In the genomic region with DNA sequence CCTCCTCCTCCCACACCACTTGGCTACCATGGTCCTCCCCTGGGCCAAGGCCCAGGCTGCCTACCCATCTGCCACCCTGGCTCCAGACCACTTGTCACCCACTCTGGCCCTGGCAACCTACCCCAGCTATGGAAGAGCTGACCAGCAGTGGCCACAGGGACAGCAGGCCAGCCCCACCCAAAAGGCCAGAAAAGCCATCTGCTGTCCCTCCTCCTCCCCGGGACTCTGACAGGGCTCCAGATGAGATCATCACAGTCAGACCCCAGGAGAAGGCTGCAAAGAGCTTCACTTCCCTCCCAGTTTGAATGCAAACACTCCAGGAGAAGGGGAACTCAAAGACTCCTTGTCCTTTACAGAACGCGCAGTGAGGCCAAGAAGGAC, we compare ENCODE assay signal across 8 mouse cellular contexts. TPM values are rescaled to one million over a fixed set of nuclear protein-coding genes. Genes with fewer than 3 reads are reported as not detected.
DNase-seq lines count a peak whose midpoint lies in the region; ATAC-seq and TF ChIP-seq lines count a peak whose summit lies in the region.

No protein-coding gene starts in this region.

- 57% methylated on average over 3 of the region's 3 CpGs for WGBS in forebrain, embryonic 12.5 days
- WGBS in intestine, embryonic 15.5 days: 47% methylated on average over 3 of the region's 3 CpGs
- 32% methylated on average over 3 of the region's 3 CpGs for WGBS in olfactory bulb, adult 2 months

- H3K4me3 ChIP-seq in C2C12 (ENCODE audit: insufficient read depth, poor library complexity, severe bottlenecking): no peak overlapping the region
- H3K4me3 ChIP-seq in forebrain, embryonic 12.5 days (replicated peaks): no peak overlapping the region
- no peak overlapping the region for H3K4me3 ChIP-seq in intestine, embryonic 15.5 days (replicated peaks)
- H3K4me3 ChIP-seq in olfactory bulb, adult 2 months (ENCODE audit: insufficient read depth, low read depth, low read length): no peak overlapping the region

- H3K27ac ChIP-seq in forebrain, embryonic 12.5 days: peak overlapping the region; percentile 50; the same call in 1 of the 2 replicates
- peak overlapping the region; percentile 86 for H3K27ac ChIP-seq in intestine, embryonic 15.5 days
- peak overlapping the region; percentile 24; the same call in 1 of the 2 replicates for H3K27ac ChIP-seq in olfactory bulb, adult 2 months (ENCODE audit: insufficient read depth, low read depth, low read length)

- peak; percentile 51 for DNase-seq in adrenal gland, postnatal 14 days
- DNase-seq in adrenal gland, postnatal 36 days: no peak
- DNase-seq in urinary bladder, postnatal 4 days (ENCODE audit: low spot score in 2 of 2): no peak
- no peak for DNase-seq in adrenal gland, adult 8-10 months

- ATAC-seq in forebrain, embryonic 12.5 days (ENCODE audit: low FRiP score): no peak
- ATAC-seq in intestine, embryonic 15.5 days: no peak

- H3K4me1 ChIP-seq in forebrain, embryonic 12.5 days: peaks cover 87% of the 10 kb centered on the region
- peaks cover 88% of the 10 kb centered on the region for H3K4me1 ChIP-seq in intestine, embryonic 15.5 days (replicated peaks)
- H3K4me1 ChIP-seq in olfactory bulb, adult 2 months (ENCODE audit: control insufficient read depth, insufficient read depth, low read length): peaks cover 79% of the 10 kb centered on the region

- H3K9me3 ChIP-seq in forebrain, embryonic 12.5 days: no peaks in the 10 kb centered on the region
- no peaks in the 10 kb centered on the region for H3K9me3 ChIP-seq in intestine, embryonic 15.5 days

- no peaks in the 10 kb centered on the region for H3K27me3 ChIP-seq in C2C12 (ENCODE audit: control insufficient read depth, insufficient read depth, insufficient read length)
- H3K27me3 ChIP-seq in forebrain, embryonic 12.5 days: no peaks in the 10 kb centered on the region
- no peaks in the 10 kb centered on the region for H3K27me3 ChIP-seq in intestine, embryonic 15.5 days (replicated peaks)

- peak overlapping the region; percentile 38 for H3ac ChIP-seq in C2C12 (ENCODE audit: control insufficient read depth, insufficient read length, low read depth)

- H3K79me2 ChIP-seq in C2C12 (ENCODE audit: control insufficient read depth, insufficient read depth): peaks cover 100% of the 10 kb centered on the region

- peaks cover 69% of the 10 kb centered on the region for H3K79me3 ChIP-seq in C2C12 (ENCODE audit: low read depth)

- peak overlapping the region; percentile 19 for H3K4me2 ChIP-seq in forebrain, embryonic 12.5 days
- H3K4me2 ChIP-seq in intestine, embryonic 15.5 days (replicated peaks): peak overlapping the region; percentile 31

- no peak for TF ChIP-seq CTCF in C2C12 (IDR thresholded peaks at IDR 0.05; ENCODE audit: control insufficient read depth, insufficient read depth, insufficient read length)
- TF ChIP-seq CTCF in olfactory bulb, adult 2 months (IDR thresholded peaks at IDR 0.05; ENCODE audit: insufficient read depth, low read depth, low read length): no peak

- peaks cover 9% of the 10 kb centered on the region for H3K36me3 ChIP-seq in C2C12 (ENCODE audit: control insufficient read depth, insufficient read depth)
- peaks cover 22% of the 10 kb centered on the region for H3K36me3 ChIP-seq in forebrain, embryonic 12.5 days (replicated peaks)
- H3K36me3 ChIP-seq in intestine, embryonic 15.5 days: no peaks in the 10 kb centered on the region

- H3K9ac ChIP-seq in forebrain, embryonic 12.5 days: 0 out of 2 replicates have a peak overlapping the region, but pooled peaks have one; percentile 25
- peak overlapping the region; percentile 8; the same call in 1 of the 2 replicates for H3K9ac ChIP-seq in intestine, embryonic 15.5 days

- no peak for TF ChIP-seq POLR2A in olfactory bulb, adult 2 months (IDR thresholded peaks at IDR 0.05; ENCODE audit: insufficient read depth, low read depth, low read length)

TF ChIP-seq in C2C12, 6 proteins besides CTCF, POLR2A, EP300 and RAD21:
- TF ChIP-seq MYOG (IDR thresholded peaks at IDR 0.05; ENCODE audit: control insufficient read depth, extremely low read depth, insufficient read length) (no peak), MAX (IDR thresholded peaks at IDR 0.05) (peak; percentile 21), MYOD1 (IDR thresholded peaks at IDR 0.05; ENCODE audit: control insufficient read depth, insufficient read length, low read depth) (no peak), FOSL1 (IDR thresholded peaks at IDR 0.05; ENCODE audit: insufficient read depth, low read length, poor library complexity, severe bottlenecking) (no peak), CEBPB (IDR thresholded peaks at IDR 0.05; ENCODE audit: low read depth) (no peak)

RNA-seq across cellular contexts. Expression of gene Soga1, which starts 9.7 kb away (rescaled TPM):
- total RNA-seq in adrenal gland, postnatal 14 days (2021): 31.9 and 33.5 TPM in 2 replicates
- 10 to 100 TPM; 36.3 to 38.7 TPM for total RNA-seq in adrenal gland, postnatal 36 days (2021)
- 13.9 TPM for polyA plus RNA-seq in C2C12 (2012; fragmentation: generic; extraction: Trizol)
- polyA plus RNA-seq in forebrain, embryonic 12.5 days (2016; fragmentation: Nextera tagmentation; extraction: Ambion mirVana): 6.0 and 7.4 TPM in 2 replicates
- 2.0 and 2.3 TPM in 2 replicates for polyA plus RNA-seq in intestine, embryonic 15.5 days (2015; fragmentation: Nextera tagmentation; extraction: Ambion mirVana)
- not detected in 2 replicates for polyA plus RNA-seq in olfactory bulb, adult 2 months (2012; ENCODE audit: insufficient read depth, insufficient read length, low replicate concordance, missing spikeins)
- 10 to 100 TPM; 38.6 to 50.0 (median 46.5) TPM for total RNA-seq in adrenal gland, adult 8-10 months (2022)

RNA-seq across cellular contexts. Expression of gene Tldc2, which starts 17.5 kb away (rescaled TPM):
- not detected in 2 replicates for total RNA-seq in adrenal gland, postnatal 14 days (2021)
- not detected for total RNA-seq in adrenal gland, postnatal 36 days (2021)
- polyA plus RNA-seq in C2C12 (2012; fragmentation: generic; extraction: Trizol): not detected
- not detected in 2 replicates for polyA plus RNA-seq in forebrain, embryonic 12.5 days (2016; fragmentation: Nextera tagmentation; extraction: Ambion mirVana)
- polyA plus RNA-seq in intestine, embryonic 15.5 days (2015; fragmentation: Nextera tagmentation; extraction: Ambion mirVana): not detected in 2 replicates
- polyA plus RNA-seq in olfactory bulb, adult 2 months (2012; ENCODE audit: insufficient read depth, insufficient read length, low replicate concordance, missing spikeins): not detected in 2 replicates
- total RNA-seq in adrenal gland, adult 8-10 months (2022): not detected

Comparison
In these comparisons a context has a peak if more than half of its experiments do, and no peak if none do; other contexts are left out.
1. H3K27ac ChIP-seq: peak in every context shown above with its lines; median percentile 86 in intestine, embryonic 15.5 days; 50 in forebrain, embryonic 12.5 days; 24 in olfactory bulb, adult 2 months.